Mouse (Mus musculus): ENCODE data around the gene Apoa4. TPM values are rescaled to one million over a fixed set of nuclear protein-coding genes. Genes with fewer than 3 reads are reported as not detected.

Gene Apoa4
- total and polyA plus RNA-seq, 3 experiments = not detected

- no peak for TF ChIP-seq JUN (IDR thresholded peaks at IDR 0.05; ENCODE audit: insufficient read depth, low read depth, low read length)
- peak; percentile 91 for TF ChIP-seq HCFC1 (IDR thresholded peaks at IDR 0.05; ENCODE audit: low read depth, low read length)
- TF ChIP-seq RCOR1 (conservative IDR thresholded peaks at IDR 0.05; ENCODE audit: low read depth, low read length) = no peak
- peak; percentile 93 for TF ChIP-seq NELFE (IDR thresholded peaks at IDR 0.05; ENCODE audit: low read depth, low read length)
Observed at GRCm38 (mm10) chr9:46272677-46273454, 32.4 kb downstream of the Apoa4 start, which contains the start of gene Zpr1 (continued).

DNA sequence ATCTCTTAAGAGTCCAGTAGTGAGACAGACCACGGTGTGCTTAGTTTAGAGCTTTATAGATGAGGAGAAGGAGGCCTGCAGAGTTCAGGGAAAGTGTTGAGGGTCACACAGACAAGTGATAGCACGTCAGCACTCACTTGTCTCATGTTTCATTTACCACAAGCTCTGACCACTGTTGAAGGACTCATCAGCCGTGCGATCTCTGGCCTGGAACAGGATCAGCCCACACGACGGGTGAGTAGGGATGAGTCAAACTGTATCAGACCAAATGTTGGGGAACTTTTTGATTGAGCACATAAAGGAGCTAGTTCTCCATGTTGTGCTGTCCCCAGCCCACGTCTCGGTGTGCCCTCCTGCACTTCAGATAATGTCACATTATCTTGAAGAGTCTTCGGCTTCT lies 34.0 kb downstream of the Apoa4 start:
- no peak for DNase-seq (ENCODE audit: extremely low read depth)
- Histone ChIP-seq H3K79me2 (replicated peaks; ENCODE audit: control insufficient read depth, extremely low read depth, insufficient read depth, poor library complexity, severe bottlenecking) (peaks cover 17% of the 10 kb centered on the region), H3K36me3 (replicated peaks in 1 of 2; ENCODE audit: control insufficient read depth in 1 of 2, insufficient read depth in 1 of 2, low read length in 1 of 2) (peaks cover 42 to 63% of the 10 kb centered on the region in 2 experiments), H3K27me3 (replicated peaks) (no peaks in the 10 kb centered on the region), H3K4me2 (ENCODE audit: insufficient read depth, low read depth, poor library complexity, severe bottlenecking) (peak overlapping the region; percentile 92), H3K9me3 (replicated peaks; ENCODE audit: low read length) (no peaks in the 10 kb centered on the region), H3K27ac (ENCODE audit: insufficient read depth, low read depth) (no peak overlapping the region), H3K4me1 (ENCODE audit: control insufficient read depth in 1 of 2, insufficient read depth in 2 of 2) (peaks cover 6 to 23% of the 10 kb centered on the region in 2 experiments), H3K9ac (ENCODE audit: insufficient read depth, low read depth) (no peak overlapping the region), H3K4me3 (replicated peaks in 1 of 3; ENCODE audit: low read depth in 2 of 3, low read length in 2 of 3, poor library complexity in 1 of 3) (no peak overlapping the region)
- TF ChIP-seq TBP (conservative IDR thresholded peaks at IDR 0.05; ENCODE audit: low read depth, low read length) (no peak), POLR2AphosphoS2 (IDR thresholded peaks at IDR 0.05; ENCODE audit: low read depth, low read length) (no peak), MAFK (IDR thresholded peaks at IDR 0.05; ENCODE audit: insufficient replicate concordance, low read length) (no peak), BHLHE40 (IDR thresholded peaks at IDR 0.05; ENCODE audit: low read depth, low read length) (no peak), JUN (IDR thresholded peaks at IDR 0.05; ENCODE audit: insufficient read depth, low read depth, low read length) (no peak), ZMIZ1 (IDR thresholded peaks at IDR 0.05; ENCODE audit: low read depth, low read length) (no peak), ELF1 (IDR thresholded peaks at IDR 0.05; ENCODE audit: low read depth, low read length) (no peak), MEF2A (IDR thresholded peaks at IDR 0.05; ENCODE audit: borderline replicate concordance, low read depth, low read length) (no peak), ZC3H11A (IDR thresholded peaks at IDR 0.05; ENCODE audit: low read depth, low read length) (no peak)
- dilution Hi-C loops (cut with MboI; ENCODE audit: extremely low pct_ligation_motif_present, extremely low pct_unique_long_range_greater_than_20kb, low sequenced_read_pairs) = no loop called here
- in situ Hi-C loops (cut with MboI; ENCODE audit: low pct_ligation_motif_present, low pct_unique_long_range_greater_than_20kb, low sequenced_read_pairs) = no loop called here

DNA sequence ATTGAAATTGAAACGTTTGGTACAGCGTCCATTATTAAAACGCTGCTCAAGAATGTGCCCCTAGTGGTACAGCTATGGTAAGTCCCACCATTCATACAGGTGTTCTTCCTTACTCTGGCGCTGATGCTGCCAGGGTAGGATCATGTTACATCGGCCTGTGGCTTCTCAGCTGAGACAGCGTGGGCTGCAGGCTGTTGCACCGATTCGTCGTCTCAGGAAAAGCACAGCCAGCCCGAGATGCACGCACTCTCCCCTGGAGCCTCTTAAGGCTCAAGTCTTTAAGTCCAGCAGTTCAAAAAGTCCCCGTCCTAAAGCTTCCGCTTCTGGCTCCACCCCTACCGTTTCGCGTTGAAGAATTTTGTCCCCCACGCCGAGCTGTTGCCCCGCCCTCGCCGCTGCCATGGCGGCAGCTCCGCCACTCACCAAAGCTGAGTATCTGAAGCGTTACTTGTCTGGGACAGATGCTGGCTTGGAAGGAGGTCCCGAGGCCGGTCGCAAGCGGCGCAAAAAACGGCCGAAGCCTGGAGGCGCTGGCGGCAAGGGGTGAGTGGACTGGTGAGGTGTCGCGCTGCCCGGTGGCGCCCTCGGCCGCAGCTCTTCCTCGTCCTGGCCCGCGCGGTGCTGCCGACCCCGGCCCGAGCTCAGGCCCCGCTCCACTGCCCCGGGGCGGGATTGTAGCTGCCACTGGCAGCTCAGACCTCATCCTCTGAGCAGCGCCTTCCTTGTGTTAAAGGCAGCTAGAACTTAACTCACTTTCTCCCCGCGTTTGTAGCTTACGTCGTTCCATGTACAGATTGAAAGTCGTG lies 42.3 kb downstream of the Apoa4 start, which contains the start of gene Bud13:
Gene Bud13, plus strand, starts transcription at position 378 of the 806 bp plus-strand sequence.
- peaks cover 49 to 62% of the 10 kb centered on the region in 2 experiments for H3K36me3 ChIP-seq (replicated peaks in 1 of 2; ENCODE audit: control insufficient read depth in 1 of 2, insufficient read depth in 1 of 2, low read length in 1 of 2)
- dilution Hi-C loops (cut with MboI; ENCODE audit: extremely low pct_ligation_motif_present, extremely low pct_unique_long_range_greater_than_20kb, low sequenced_read_pairs) = no loop called here
- in situ Hi-C loops (cut with MboI; ENCODE audit: low pct_ligation_motif_present, low pct_unique_long_range_greater_than_20kb, low sequenced_read_pairs) = no loop called here
- 0 out of 2 replicates have a peak, but pooled peaks have one; percentile 5 for TF ChIP-seq MAFK (IDR thresholded peaks at IDR 0.05; ENCODE audit: insufficient replicate concordance, low read length)
- no peak; the same call in 1 of the 2 replicates for TF ChIP-seq SMC3 (IDR thresholded peaks at IDR 0.05; ENCODE audit: low read depth, low read length)
- TF ChIP-seq USF2 (conservative IDR thresholded peaks at IDR 0.05; ENCODE audit: low read depth, low read length) = no peak
- TF ChIP-seq UBTF (IDR thresholded peaks at IDR 0.05; ENCODE audit: low read depth, low read length) = peak; percentile 77; the same call in 1 of the 2 replicates
- peak; percentile 86 for TF ChIP-seq ELF1 (IDR thresholded peaks at IDR 0.05; ENCODE audit: low read depth, low read length)
- TF ChIP-seq TCF12 (IDR thresholded peaks at IDR 0.05; ENCODE audit: low read depth, low read length) = peak; percentile 84
- peak; percentile 83 for TF ChIP-seq MXI1 (IDR thresholded peaks at IDR 0.05; ENCODE audit: low read depth, low read length)
- TF ChIP-seq CHD1 (IDR thresholded peaks at IDR 0.05; ENCODE audit: low read depth, low read length) = no peak; the same call in 1 of the 2 replicates
- TF ChIP-seq POLR2AphosphoS2 (IDR thresholded peaks at IDR 0.05; ENCODE audit: low read depth, low read length) = peak; percentile 78
- peak; percentile 8; the same call in 1 of the 2 replicates for TF ChIP-seq CHD2 (IDR thresholded peaks at IDR 0.05; ENCODE audit: low read length)
- peak; percentile 85 for TF ChIP-seq SIN3A (IDR thresholded peaks at IDR 0.05; ENCODE audit: low read length)
- TF ChIP-seq E2F4 (IDR thresholded peaks at IDR 0.05; ENCODE audit: insufficient replicate concordance, low read depth, low read length) = 0 out of 2 replicates have a peak, but pooled peaks have one; percentile 44
- no peak for TF ChIP-seq JUN (IDR thresholded peaks at IDR 0.05; ENCODE audit: insufficient read depth, low read depth, low read length)
- peak; percentile 35; the same call in 1 of the 2 replicates for TF ChIP-seq EP300 (IDR thresholded peaks at IDR 0.05; ENCODE audit: low read length)
- peak; percentile 92 for TF ChIP-seq POLR2A (IDR thresholded peaks at IDR 0.05; ENCODE audit: low read depth, low read length)
- TF ChIP-seq ZC3H11A (IDR thresholded peaks at IDR 0.05; ENCODE audit: low read depth, low read length) = no peak
- peak; percentile 53; the same call in 1 of the 2 replicates for TF ChIP-seq KAT2A (IDR thresholded peaks at IDR 0.05; ENCODE audit: insufficient replicate concordance, low read length)
- no peak for TF ChIP-seq RCOR1 (conservative IDR thresholded peaks at IDR 0.05; ENCODE audit: low read depth, low read length)
- peak; percentile 89 for TF ChIP-seq NELFE (IDR thresholded peaks at IDR 0.05; ENCODE audit: low read depth, low read length)
- TF ChIP-seq TBP (conservative IDR thresholded peaks at IDR 0.05; ENCODE audit: low read depth, low read length) = peak; percentile 78; the same call in 1 of the 2 replicates

More for the DNA sequence above, 42.3 kb downstream of the Apoa4 start, which contains the start of gene Bud13:
- Histone ChIP-seq H3K4me1 (ENCODE audit: control insufficient read depth in 1 of 2, insufficient read depth in 2 of 2) (peaks cover 5 to 24% of the 10 kb centered on the region in 2 experiments; a peak in 3 of 4 replicates), H3K27ac (ENCODE audit: insufficient read depth, low read depth) (peak within 1 kb of the TSS; percentile 83), H3K4me2 (ENCODE audit: insufficient read depth, low read depth, poor library complexity, severe bottlenecking) (peak within 1 kb of the TSS; percentile 86), H3K27me3 (replicated peaks) (no peaks in the 10 kb centered on the region), H3K79me2 (replicated peaks; ENCODE audit: control insufficient read depth, extremely low read depth, insufficient read depth, poor library complexity, severe bottlenecking) (peaks cover 20% of the 10 kb centered on the region), H3K9me3 (replicated peaks; ENCODE audit: low read length) (no peaks in the 10 kb centered on the region), H3K9ac (ENCODE audit: insufficient read depth, low read depth) (peak within 1 kb of the TSS; percentile 88), H3K4me3 (replicated peaks in 1 of 3; ENCODE audit: low read depth in 2 of 3, low read length in 2 of 3, poor library complexity in 1 of 3) (peak within 1 kb of the TSS; percentile 92 to 96 (median 94))
- DNase-seq (ENCODE audit: extremely low read depth) = peak; percentile 92

Data from CH12.LX (cell line).